Mouse (Mus musculus) CH12.LX (cell line): ENCODE results near the gene Cdh13. TPM values are rescaled to one million over a fixed set of nuclear protein-coding genes. Genes with fewer than 3 reads are reported as not detected.

Experiments used
- DNase-seq: peaks from one replicate; pipeline ENCODE4 v3.0.0-alpha.2; 2013; ENCODE audit errors: extremely low read depth
- H3K27ac ChIP-seq: 2 replicates; pipeline ENCODE4 v1.5.1; 2012; ENCODE audit warnings: low read depth, mild to moderate bottlenecking, control low read depth, moderate library complexity; ENCODE audit not compliant: insufficient read depth
- H3K27me3 ChIP-seq: replicated peaks from 2 replicates; pipeline ENCODE3; 2012; ENCODE audit warnings: inconsistent platforms
- H3K36me3 ChIP-seq, 2 experiments: replicated peaks in 1 of 2; 2 replicates each; pipeline versions ENCODE3 to v1.6.1; 2012; ENCODE audit warnings: inconsistent platforms in 1 of 2, low read length in 1 of 2, mild to moderate bottlenecking in 1 of 2, mixed read lengths in 1 of 2, moderate library complexity in 1 of 2; ENCODE audit not compliant: control insufficient read depth in 1 of 2, insufficient read depth in 1 of 2
- H3K4me1 ChIP-seq, 2 experiments: 2 replicates each; pipeline ENCODE4 v1.6.1; 2012; ENCODE audit warnings: inconsistent platforms in 1 of 2, moderate library complexity in 1 of 2; ENCODE audit not compliant: insufficient read depth in 2 of 2, control insufficient read depth in 1 of 2
- H3K4me2 ChIP-seq: 2 replicates; pipeline ENCODE4 v1.6.1; 2012; ENCODE audit warnings: low read depth, mild to moderate bottlenecking, control low read depth; ENCODE audit not compliant: poor library complexity, insufficient read depth, severe bottlenecking
- H3K4me3 ChIP-seq, 3 experiments: fragments of 150-350 bp in 1 of 3; sonication (generic) in 1 of 3; replicated peaks in 1 of 3; 2 replicates each; pipeline versions ENCODE3 to v1.5.1; 2011 to 2012; ENCODE audit warnings: low read depth in 2 of 3, low read length in 2 of 3, mild to moderate bottlenecking in 2 of 3, moderate library complexity in 2 of 3, control low read depth in 1 of 3, improper control_type of control experiment in 1 of 3, inconsistent platforms in 1 of 3, mixed read lengths in 1 of 3; ENCODE audit not compliant: poor library complexity in 1 of 3
- H3K79me2 ChIP-seq: replicated peaks from 2 replicates; pipeline ENCODE4 v1.6.1; 2012; ENCODE audit warnings: mild to moderate bottlenecking, moderate library complexity; ENCODE audit not compliant: control insufficient read depth, poor library complexity, insufficient read depth, severe bottlenecking; ENCODE audit errors: extremely low read depth
- H3K9ac ChIP-seq: 2 replicates; pipeline ENCODE4 v1.6.1; 2012; ENCODE audit warnings: low read depth, mild to moderate bottlenecking, control low read depth, moderate library complexity; ENCODE audit not compliant: insufficient read depth
- H3K9me3 ChIP-seq: replicated peaks from 2 replicates; pipeline ENCODE3; 2012; ENCODE audit warnings: low read length, inconsistent platforms, mixed read lengths
- BHLHE40 ChIP-seq: IDR thresholded peaks from 2 replicates; pipeline ENCODE4 v1.6.1; 2011; ENCODE audit warnings: mild to moderate bottlenecking, low read depth, low read length, improper control_type of control experiment
- CHD1 ChIP-seq: IDR thresholded peaks from 2 replicates; pipeline ENCODE4 v1.6.1; 2012; ENCODE audit warnings: low read depth, low read length, improper control_type of control experiment, inconsistent platforms
- CTCF ChIP-seq, 2 experiments: IDR thresholded peaks in 1 of 2; conservative IDR thresholded peaks in 1 of 2; 2 replicates each; pipeline ENCODE4 v1.5.1; 2011 to 2012; ENCODE audit warnings: low read depth in 2 of 2, low read length in 2 of 2, improper control_type of control experiment in 1 of 2, inconsistent platforms in 1 of 2, mild to moderate bottlenecking in 1 of 2, moderate library complexity in 1 of 2
- E2F4 ChIP-seq: IDR thresholded peaks from 2 replicates; pipeline ENCODE4 v1.6.1; 2011; ENCODE audit warnings: low read depth, low read length, improper control_type of control experiment; ENCODE audit not compliant: insufficient replicate concordance
- ELF1 ChIP-seq: IDR thresholded peaks from 2 replicates; pipeline ENCODE4 v1.6.1; 2014; ENCODE audit warnings: low read depth, mild to moderate bottlenecking, inconsistent platforms, low read length, improper control_type of control experiment
- EP300 ChIP-seq: IDR thresholded peaks from 2 replicates; pipeline ENCODE4 v1.6.1; 2011; ENCODE audit warnings: low read length, improper control_type of control experiment
- ETS1 ChIP-seq: conservative IDR thresholded peaks from 2 replicates; pipeline ENCODE4 v1.6.1; 2012; ENCODE audit warnings: low read depth, mild to moderate bottlenecking, inconsistent platforms, low read length, improper control_type of control experiment, moderate library complexity
- GABPA ChIP-seq: IDR thresholded peaks from 2 replicates; pipeline ENCODE4 v1.6.1; 2012; ENCODE audit warnings: low read depth, low read length, improper control_type of control experiment, inconsistent platforms; ENCODE audit not compliant: insufficient replicate concordance
- IRF4 ChIP-seq: IDR thresholded peaks from 2 replicates; pipeline ENCODE4 v1.6.1; 2014; ENCODE audit warnings: low read depth, mild to moderate bottlenecking, inconsistent platforms, low read length, improper control_type of control experiment
- MAX ChIP-seq: IDR thresholded peaks from 2 replicates; pipeline ENCODE4 v1.6.1; 2011; ENCODE audit warnings: low read length, improper control_type of control experiment
- MAZ ChIP-seq: IDR thresholded peaks from 2 replicates; pipeline ENCODE4 v1.6.1; 2012; ENCODE audit warnings: low read depth, mild to moderate bottlenecking, inconsistent platforms, low read length, improper control_type of control experiment, moderate library complexity
- MEF2A ChIP-seq: IDR thresholded peaks from 2 replicates; pipeline ENCODE4 v1.6.1; 2014; ENCODE audit warnings: low read depth, mild to moderate bottlenecking, inconsistent platforms, low read length, improper control_type of control experiment, borderline replicate concordance
- RAD21 ChIP-seq: IDR thresholded peaks from 2 replicates; pipeline ENCODE4 v1.6.1; 2011; ENCODE audit warnings: low read depth, mild to moderate bottlenecking, low read length, improper control_type of control experiment, moderate library complexity
- RCOR1 ChIP-seq: conservative IDR thresholded peaks from 2 replicates; pipeline ENCODE4 v1.6.1; 2012; ENCODE audit warnings: low read depth, mild to moderate bottlenecking, inconsistent platforms, low read length, improper control_type of control experiment
- SIN3A ChIP-seq: IDR thresholded peaks from 2 replicates; pipeline ENCODE4 v1.6.1; 2012; ENCODE audit warnings: low read length, improper control_type of control experiment, inconsistent platforms
- SMC3 ChIP-seq: IDR thresholded peaks from 2 replicates; pipeline ENCODE4 v1.6.1; 2011; ENCODE audit warnings: low read depth, low read length, improper control_type of control experiment
- TCF12 ChIP-seq: IDR thresholded peaks from 2 replicates; pipeline ENCODE4 v1.6.1; 2014; ENCODE audit warnings: low read depth, mild to moderate bottlenecking, inconsistent platforms, low read length, improper control_type of control experiment
- ZC3H11A ChIP-seq: IDR thresholded peaks from 2 replicates; pipeline ENCODE4 v1.6.1; 2012; ENCODE audit warnings: low read depth, mild to moderate bottlenecking, inconsistent platforms, low read length, improper control_type of control experiment
- ZKSCAN1 ChIP-seq: IDR thresholded peaks from 2 replicates; pipeline ENCODE4 v1.6.1; 2012; ENCODE audit warnings: low read depth, inconsistent platforms, low read length, improper control_type of control experiment, borderline replicate concordance
- ZMIZ1 ChIP-seq: IDR thresholded peaks from 2 replicates; pipeline ENCODE4 v1.6.1; 2012; ENCODE audit warnings: low read depth, mild to moderate bottlenecking, inconsistent platforms, low read length, improper control_type of control experiment
- dilution Hi-C: fragments of 300-500 bp; cut with MboI; formaldehyde crosslinking; loops from 2 replicates; pipeline ENCODE4 v1.14.3; 2020; ENCODE audit warnings: low sequenced_read_pairs; ENCODE audit not compliant: extremely low pct_unique_long_range_greater_than_20kb, extremely low pct_ligation_motif_present
- in situ Hi-C: fragments of 300-500 bp; cut with MboI; formaldehyde crosslinking; loops from 3 replicates; pipeline ENCODE4 v1.14.3; 2019; ENCODE audit warnings: low sequenced_read_pairs, low pct_ligation_motif_present, low pct_unique_long_range_greater_than_20kb, mixed read lengths
- polyA plus RNA-seq: library from polyadenylated mRNA; unstranded; fragments of >175 nt; gene quantifications from 2 replicates; pipeline ENCODE4 v1.2.1, GENCODE M21; 2012; ENCODE audit warnings: low read depth; ENCODE audit not compliant: insufficient read length
- total RNA-seq, 2 experiments: library from RNA; depleted of rRNA; stranded (reverse); fragments of 300-350 nt in 1 of 2; fragments of >200 nt in 1 of 2; gene quantifications; 2 replicates each; pipeline ENCODE4 v1.2.3; 2012 to 2014

Gene Cdh13
- total and polyA plus RNA-seq, 3 experiments: not detected

- Histone ChIP-seq H3K27me3 (peaks cover 24% of the 10 kb centered on the region), H3K79me2 (no peaks in the 10 kb centered on the region), H3K4me1 (peaks cover 0 to 5% of the 10 kb centered on the region in 2 experiments; a peak in 1 of 4 replicates), H3K9me3 (no peaks in the 10 kb centered on the region), H3K27ac (no peak overlapping the region), H3K4me2 (no peak overlapping the region), H3K36me3 (no peaks in the 10 kb centered on the region), H3K9ac (no peak overlapping the region), H3K4me3 (no peak overlapping the region)
- in situ Hi-C loops (no loop called here), dilution Hi-C loops (no loop called here)
- no peak for DNase-seq
- TF ChIP-seq MAZ (no peak), BHLHE40 (no peak), E2F4 (no peak), ZMIZ1 (no peak), ZC3H11A (no peak)
Measured at GRCm38 (mm10) chr8:119358175-119358574, 1074.6 kb downstream of the Cdh13 start.

- DNase-seq: peak; percentile 39
- Histone ChIP-seq H3K79me2 (no peaks in the 10 kb centered on the region), H3K27ac (no peak overlapping the region), H3K4me2 (peak overlapping the region; percentile 16; the same call in 1 of the 2 replicates), H3K4me1 (0 out of 4 replicates have a peak, but pooled peaks cover 0 to 5% of the 10 kb centered on the region in 2 experiments), H3K9me3 (no peaks in the 10 kb centered on the region), H3K36me3 (no peaks in the 10 kb centered on the region), H3K4me3 (no peak overlapping the region), H3K27me3 (peaks cover 26% of the 10 kb centered on the region)
- dilution Hi-C loops: no loop called here
- TF ChIP-seq ETS1 (no peak), TCF12 (no peak), RAD21 (peak; percentile 26), SIN3A (no peak), GABPA (no peak), ZMIZ1 (no peak), CHD1 (no peak), CTCF (conservative IDR thresholded peaks at IDR 0.05 in 1 of 2, IDR thresholded peaks at IDR 0.05 in 1 of 2; ENCODE audit: low read depth in 2 of 2, low read length in 2 of 2) (peak; percentile 40 to 77; a peak in 3 of 4 replicates), ELF1 (no peak), EP300 (no peak), MAX (no peak), ZKSCAN1 (no peak), SMC3 (peak; percentile 60), IRF4 (peak; percentile 37; the same call in 1 of the 2 replicates), RCOR1 (no peak), MAZ (no peak), MEF2A (no peak)
- TF ChIP-seq, all 38 proteins: peak for 4
- in situ Hi-C loops: no loop called here
- no peak overlapping the region for H3K9ac ChIP-seq
Measured at GRCm38 (mm10) chr8:119358836-119359235, 1075.3 kb downstream of the Cdh13 start.
